Mouse (Mus musculus): ENCODE measurements at regions not wholly inside any gene's neighbourhood (a gene's known extent, or its start where the extent isn't known, plus 50 kb on each side); places are given as distances from the start of the nearest gene placed in this dataset.

DNA sequence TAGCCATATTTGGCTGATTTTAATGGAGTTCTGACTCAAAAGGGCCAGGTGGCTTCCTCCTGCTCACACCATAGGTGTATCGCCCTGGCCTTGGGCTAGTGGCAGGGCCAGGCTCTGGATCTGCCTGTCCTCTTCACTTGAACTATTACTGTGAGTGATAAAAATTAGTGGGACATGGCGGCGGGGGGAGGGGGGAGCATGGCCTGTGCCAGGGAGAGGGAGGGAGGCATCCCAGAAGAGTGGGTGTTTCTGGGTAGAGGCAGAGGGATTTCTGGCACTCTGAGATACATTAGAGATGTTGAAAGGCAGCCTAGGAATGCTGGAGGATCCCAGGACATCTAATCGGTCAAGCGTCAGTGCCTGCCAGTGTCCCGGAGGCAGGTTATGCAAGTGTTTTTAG is 395.4 kb downstream of the Tbc1d22a start:
- H3K9me3 ChIP-seq (ENCODE audit: control insufficient read depth, low read length), result no peaks in the 10 kb centered on the region
- no peaks in the 10 kb centered on the region for H3K36me3 ChIP-seq (ENCODE audit: control insufficient read depth, insufficient read depth, low read length)
- 79% methylated on average over 6 of the region's 6 CpGs for WGBS
- no peak overlapping the region for H3K4me3 ChIP-seq (replicated peaks; ENCODE audit: low read length)
- no peaks in the 10 kb centered on the region for H3K27me3 ChIP-seq (ENCODE audit: control insufficient read depth, insufficient read depth, low read length)
- H3K4me2 ChIP-seq (replicated peaks; ENCODE audit: low read depth, low read length, severe bottlenecking), result no peak overlapping the region
- H3K27ac ChIP-seq (replicated peaks; ENCODE audit: low read depth, low read length), result no peak overlapping the region
- no peak for ATAC-seq (ENCODE audit: low FRiP score, low read depth)
- no peaks in the 10 kb centered on the region for H3K4me1 ChIP-seq (ENCODE audit: control insufficient read depth, insufficient read depth, low read length)
- no peak overlapping the region for H3K9ac ChIP-seq (ENCODE audit: low read depth, low read length, severe bottlenecking)
- DNase-seq (ENCODE audit: low spot score), result no peak
- no peak for TF ChIP-seq POLR2A (IDR thresholded peaks at IDR 0.05; ENCODE audit: borderline replicate concordance, extremely low read depth, insufficient read depth, insufficient read length)

GRCm38 (mm10) chr15:86631376-86631775 is 417.1 kb downstream of the Tbc1d22a start:
- Histone ChIP-seq H3K9ac (ENCODE audit: low read depth, low read length, severe bottlenecking) (no peak overlapping the region), H3K4me1 (ENCODE audit: control insufficient read depth, insufficient read depth, low read length) (no peaks in the 10 kb centered on the region), H3K9me3 (ENCODE audit: control insufficient read depth, low read length) (no peaks in the 10 kb centered on the region), H3K27me3 (ENCODE audit: control insufficient read depth, insufficient read depth, low read length) (no peaks in the 10 kb centered on the region), H3K4me3 (replicated peaks; ENCODE audit: low read length) (no peak overlapping the region), H3K36me3 (ENCODE audit: control insufficient read depth, insufficient read depth, low read length) (no peaks in the 10 kb centered on the region), H3K4me2 (replicated peaks; ENCODE audit: low read depth, low read length, severe bottlenecking) (no peak overlapping the region), H3K27ac (replicated peaks; ENCODE audit: low read depth, low read length) (no peak overlapping the region)
- DNase-seq (ENCODE audit: low spot score) (no peak), ATAC-seq (ENCODE audit: low FRiP score, low read depth) (no peak)
- WGBS, result 30% methylated on average over 5 of the region's 5 CpGs
- TF ChIP-seq POLR2A (IDR thresholded peaks at IDR 0.05; ENCODE audit: borderline replicate concordance, extremely low read depth, insufficient read depth, insufficient read length), result no peak

DNA sequence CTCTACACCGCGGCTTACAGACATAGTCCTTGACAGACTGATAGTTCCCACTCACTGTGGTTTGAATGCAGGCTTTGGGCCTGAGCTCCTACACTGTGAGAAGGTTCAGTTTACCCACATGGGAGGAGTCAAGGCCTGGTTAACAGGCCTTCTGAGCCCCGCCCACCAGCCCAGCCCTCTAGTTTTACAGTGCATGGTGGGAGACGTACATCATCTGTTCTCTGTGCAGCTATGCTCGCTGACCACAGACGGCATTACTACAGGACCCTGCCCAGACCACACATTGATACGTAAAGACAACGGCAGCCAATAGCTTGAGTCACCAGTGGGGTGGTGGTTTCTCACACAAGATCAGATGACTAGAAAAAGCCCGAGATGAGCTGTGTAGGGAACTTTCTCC is 431.0 kb downstream of the Tbc1d22a start:
- Histone ChIP-seq H3K27me3 (ENCODE audit: control insufficient read depth, insufficient read depth, low read length) (no peaks in the 10 kb centered on the region; the same call in 1 of the 2 replicates), H3K4me1 (ENCODE audit: control insufficient read depth, insufficient read depth, low read length) (no peaks in the 10 kb centered on the region), H3K36me3 (ENCODE audit: control insufficient read depth, insufficient read depth, low read length) (no peaks in the 10 kb centered on the region), H3K27ac (replicated peaks; ENCODE audit: low read depth, low read length) (no peak overlapping the region), H3K9me3 (ENCODE audit: control insufficient read depth, low read length) (no peaks in the 10 kb centered on the region), H3K4me2 (replicated peaks; ENCODE audit: low read depth, low read length, severe bottlenecking) (no peak overlapping the region), H3K4me3 (replicated peaks; ENCODE audit: low read length) (no peak overlapping the region), H3K9ac (ENCODE audit: low read depth, low read length, severe bottlenecking) (no peak overlapping the region)
- 70% methylated on average over 9 of the region's 9 CpGs for WGBS
- ATAC-seq (ENCODE audit: low FRiP score, low read depth), result no peak
- no peak for TF ChIP-seq POLR2A (IDR thresholded peaks at IDR 0.05; ENCODE audit: borderline replicate concordance, extremely low read depth, insufficient read depth, insufficient read length)
- DNase-seq (ENCODE audit: low spot score), result peak; percentile 10

DNA sequence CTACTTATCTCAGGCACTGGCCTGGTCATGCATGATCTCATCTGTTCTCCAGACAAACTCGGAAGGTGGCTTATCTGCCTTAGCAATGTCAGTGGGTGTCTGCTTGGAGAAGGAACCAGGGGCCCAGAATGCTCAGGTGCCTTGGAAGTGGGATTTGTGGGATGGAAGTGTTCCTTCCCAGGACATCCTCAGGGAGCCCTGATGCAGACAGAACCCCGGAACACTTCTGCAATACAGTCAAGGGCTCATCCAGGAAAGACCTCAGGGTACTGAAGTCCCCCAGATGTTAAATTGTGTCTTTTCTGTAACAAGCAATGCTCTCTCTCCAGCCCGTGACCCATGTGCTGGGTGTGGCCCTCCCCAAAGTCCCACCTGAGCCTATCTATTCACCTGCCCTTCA is 433.9 kb downstream of the Tbc1d22a start:
- Histone ChIP-seq H3K4me3 (replicated peaks; ENCODE audit: low read length) (no peak overlapping the region), H3K27ac (replicated peaks; ENCODE audit: low read depth, low read length) (no peak overlapping the region), H3K27me3 (ENCODE audit: control insufficient read depth, insufficient read depth, low read length) (no peaks in the 10 kb centered on the region; the same call in 1 of the 2 replicates), H3K4me2 (replicated peaks; ENCODE audit: low read depth, low read length, severe bottlenecking) (no peak overlapping the region), H3K9me3 (ENCODE audit: control insufficient read depth, low read length) (no peaks in the 10 kb centered on the region), H3K9ac (ENCODE audit: low read depth, low read length, severe bottlenecking) (no peak overlapping the region), H3K4me1 (ENCODE audit: control insufficient read depth, insufficient read depth, low read length) (no peaks in the 10 kb centered on the region), H3K36me3 (ENCODE audit: control insufficient read depth, insufficient read depth, low read length) (no peaks in the 10 kb centered on the region)
- WGBS, result 75% methylated on average over 3 of the region's 3 CpGs
- DNase-seq (ENCODE audit: low spot score) (no peak), ATAC-seq (ENCODE audit: low FRiP score, low read depth) (no peak)
- no peak for TF ChIP-seq POLR2A (IDR thresholded peaks at IDR 0.05; ENCODE audit: borderline replicate concordance, extremely low read depth, insufficient read depth, insufficient read length)

DNA sequence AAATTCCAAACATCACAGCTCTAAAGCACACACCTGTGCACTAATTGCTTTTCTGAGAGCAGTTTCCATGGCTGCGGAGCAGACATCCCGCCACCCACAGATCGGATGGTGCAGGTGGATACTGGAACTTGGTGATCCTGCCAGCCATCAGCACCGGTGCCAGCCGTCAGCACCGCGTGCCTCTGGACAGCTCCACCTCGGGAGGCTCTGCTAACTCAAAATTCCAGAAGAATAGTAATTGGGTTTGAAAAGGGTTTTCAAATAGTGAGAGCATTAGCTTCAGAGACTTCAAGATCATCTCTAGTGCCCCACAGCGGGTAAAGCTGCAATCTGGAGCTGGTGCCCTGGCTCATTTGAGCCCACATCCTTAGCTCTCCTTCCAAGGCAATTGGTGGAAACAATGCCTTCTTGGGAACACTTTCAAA is 458.8 kb downstream of the Tbc1d22a start:
- Histone ChIP-seq H3K27me3 (ENCODE audit: control insufficient read depth, insufficient read depth, low read length) (no peaks in the 10 kb centered on the region), H3K9ac (ENCODE audit: low read depth, low read length, severe bottlenecking) (no peak overlapping the region), H3K9me3 (ENCODE audit: control insufficient read depth, low read length) (no peaks in the 10 kb centered on the region), H3K4me1 (ENCODE audit: control insufficient read depth, insufficient read depth, low read length) (no peaks in the 10 kb centered on the region), H3K27ac (replicated peaks; ENCODE audit: low read depth, low read length) (no peak overlapping the region), H3K36me3 (ENCODE audit: control insufficient read depth, insufficient read depth, low read length) (no peaks in the 10 kb centered on the region), H3K4me2 (replicated peaks; ENCODE audit: low read depth, low read length, severe bottlenecking) (no peak overlapping the region), H3K4me3 (replicated peaks; ENCODE audit: low read length) (no peak overlapping the region)
- no peak for ATAC-seq (ENCODE audit: low FRiP score, low read depth)
- no peak for TF ChIP-seq POLR2A (IDR thresholded peaks at IDR 0.05; ENCODE audit: borderline replicate concordance, extremely low read depth, insufficient read depth, insufficient read length)
- WGBS, result 25% methylated on average over 9 of the region's 9 CpGs
- no peak for DNase-seq (ENCODE audit: low spot score)

- H3K9ac ChIP-seq (ENCODE audit: low read depth, low read length, severe bottlenecking), result no peak overlapping the region
- peak; percentile 15 for DNase-seq (ENCODE audit: low spot score)
- no peaks in the 10 kb centered on the region for H3K4me1 ChIP-seq (ENCODE audit: control insufficient read depth, insufficient read depth, low read length)
- no peak overlapping the region for H3K4me2 ChIP-seq (replicated peaks; ENCODE audit: low read depth, low read length, severe bottlenecking)
- no peak overlapping the region for H3K27ac ChIP-seq (replicated peaks; ENCODE audit: low read depth, low read length)
- TF ChIP-seq POLR2A (IDR thresholded peaks at IDR 0.05; ENCODE audit: borderline replicate concordance, extremely low read depth, insufficient read depth, insufficient read length), result no peak
- WGBS, result 52% methylated on average over 7 of the region's 7 CpGs
- H3K36me3 ChIP-seq (ENCODE audit: control insufficient read depth, insufficient read depth, low read length), result no peaks in the 10 kb centered on the region
- no peaks in the 10 kb centered on the region for H3K27me3 ChIP-seq (ENCODE audit: control insufficient read depth, insufficient read depth, low read length)
- ATAC-seq (ENCODE audit: low FRiP score, low read depth), result no peak
- no peaks in the 10 kb centered on the region for H3K9me3 ChIP-seq (ENCODE audit: control insufficient read depth, low read length)
- H3K4me3 ChIP-seq (replicated peaks; ENCODE audit: low read length), result no peak overlapping the region
Measured at GRCm38 (mm10) chr15:86677016-86677415, 462.8 kb downstream of the Tbc1d22a start.
